Mouse (Mus musculus): Measurements from ENCODE around the gene Smad9.
A peak's percentile ranks its signal among the peaks of the same experiment; 100 is the strongest.

DNA sequence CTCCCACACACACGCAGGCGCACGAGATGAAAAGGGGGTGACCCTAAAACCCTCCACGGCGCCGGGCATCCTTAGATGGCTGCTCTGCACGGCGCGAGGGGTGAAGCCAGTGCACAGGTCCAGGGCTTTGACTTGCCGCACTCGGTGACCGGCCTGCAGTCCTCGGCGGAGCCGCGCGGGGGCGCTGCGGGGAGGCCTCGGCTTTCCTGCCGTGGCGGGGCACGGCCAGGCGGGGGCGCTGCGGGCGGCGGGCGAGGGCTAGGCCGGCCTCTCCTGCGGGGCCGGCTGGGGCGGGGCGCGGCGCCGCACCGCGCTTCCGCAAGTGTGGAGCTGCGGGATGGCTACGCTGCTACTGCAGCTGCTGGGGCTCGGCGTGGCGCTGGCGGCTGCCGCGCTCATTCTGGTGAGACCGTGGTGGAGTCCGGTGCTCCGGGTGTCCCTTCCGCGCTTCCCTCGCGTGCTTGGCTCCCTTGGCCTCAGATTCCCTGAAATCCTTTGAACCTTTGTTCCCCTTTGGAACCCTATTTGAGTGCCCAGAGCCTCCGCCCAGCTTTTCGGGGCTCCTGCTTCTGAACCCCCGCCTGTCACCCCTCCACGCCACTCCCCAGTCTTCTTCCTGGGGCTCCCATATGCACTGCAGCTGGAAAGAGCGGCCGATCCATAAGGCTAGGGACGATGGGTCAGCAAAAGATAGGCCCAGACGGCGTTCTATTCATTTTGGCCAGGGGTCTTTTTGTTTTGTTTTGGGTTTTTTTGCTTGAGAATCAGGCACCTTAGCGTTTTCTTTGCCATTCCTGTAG is 19.9 kb upstream of the Smad9 start, which contains the start of the genes Exosc8 and Alg5:
- peak; percentile 97 for TF ChIP-seq CTCF (IDR thresholded peaks at IDR 0.05; ENCODE audit: borderline replicate concordance, extremely low read depth, insufficient read depth, insufficient read length)
- TF ChIP-seq POLR2A (IDR thresholded peaks at IDR 0.05; ENCODE audit: borderline replicate concordance, extremely low read depth, insufficient read depth, insufficient read length, poor library complexity, severe bottlenecking): peak; percentile 99
